Mouse (Mus musculus) bone marrow, adult 2 months (tissue): ENCODE data around the gene Nfkb1.

ENCODE experiments used
- CTCF ChIP-seq: fragments of 200-500 bp; IDR thresholded peaks from 2 replicates; pipeline ENCODE4 v1.5.1; 2011; ENCODE audit warnings: low read length, control low read depth; ENCODE audit not compliant: control insufficient read depth, insufficient read depth
- POLR2A ChIP-seq: fragments of 200-500 bp; IDR thresholded peaks from 2 replicates; pipeline ENCODE4 v1.6.1; 2011; ENCODE audit warnings: low read depth, mild to moderate bottlenecking, control low read depth, low read length, borderline replicate concordance; ENCODE audit not compliant: control insufficient read depth

DNA sequence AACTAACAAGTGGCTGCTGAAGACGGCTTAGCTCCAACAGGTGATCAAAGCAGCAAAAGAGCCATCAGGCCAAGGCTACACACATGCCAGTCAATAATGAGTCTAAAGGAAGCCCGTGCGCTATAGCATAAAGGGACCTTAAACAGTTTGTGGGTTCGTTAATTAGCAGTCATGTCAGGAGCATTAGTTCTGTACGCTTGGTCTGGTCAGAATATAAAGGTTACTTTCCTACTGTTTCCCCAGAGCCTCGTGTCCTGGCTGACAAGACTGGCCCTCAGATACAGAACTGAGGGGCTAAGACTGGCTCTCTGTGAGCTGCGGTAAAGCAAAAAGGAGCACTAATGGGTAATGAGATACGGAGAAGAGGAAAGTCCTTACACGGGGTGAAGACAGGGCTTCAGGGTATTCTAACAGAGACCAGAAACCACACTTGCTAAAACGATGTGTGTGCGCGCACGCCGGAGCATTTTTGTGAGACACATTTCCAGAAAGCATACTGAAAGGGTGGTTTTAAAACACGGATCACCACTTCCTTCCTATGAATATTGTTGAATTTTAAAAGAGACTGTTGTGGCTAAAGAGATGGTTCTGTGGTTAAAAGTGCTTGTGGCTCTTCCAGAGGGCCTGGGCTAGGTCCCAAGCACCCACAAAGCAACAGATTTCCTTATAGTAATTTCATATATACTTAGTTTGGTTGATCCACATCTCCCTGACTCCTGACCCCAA lies 29.0 kb downstream of the Nfkb1 start:
- no peak for TF ChIP-seq POLR2A
- TF ChIP-seq CTCF, result no peak
